Mouse (Mus musculus) heart, embryonic 14.5 days (tissue): ENCODE measurements around the gene M1ap. TPM values are rescaled to one million over a fixed set of nuclear protein-coding genes. Genes with fewer than 3 reads are reported as not detected.

ENCODE experiments used
- ATAC-seq: fragments of 200-750 bp; cut with Nextera tagmentation; 2 replicates; pipeline ENCODE4 v1.8.0; 2017; ENCODE audit warnings: low read depth, moderate TSS enrichment; ENCODE audit not compliant: insufficient number of reproducible peaks, insufficient read depth, low FRiP score
- H3K27ac ChIP-seq, 2 experiments: fragments of 200-500 bp in 1 of 2; fragments of 300-500 bp in 1 of 2; sonication (generic) in 1 of 2; replicated peaks in 1 of 2; 2 replicates each; pipeline ENCODE4 v1.5.1; 2012 to 2014; ENCODE audit warnings: low read depth in 2 of 2, low read length in 2 of 2, control low read depth in 1 of 2, mild to moderate bottlenecking in 1 of 2, mixed read lengths in 1 of 2; ENCODE audit not compliant: control insufficient read depth in 1 of 2, insufficient read depth in 1 of 2
- H3K27me3 ChIP-seq: fragments of 300-500 bp; sonication (generic); 2 replicates; pipeline ENCODE4 v1.6.1; 2014; ENCODE audit warnings: mild to moderate bottlenecking, low read length, control low read depth; ENCODE audit not compliant: control insufficient read depth, insufficient read depth
- H3K36me3 ChIP-seq: fragments of 300-500 bp; sonication (generic); 2 replicates; pipeline ENCODE4 v1.6.1; 2014; ENCODE audit warnings: mild to moderate bottlenecking, control low read depth, low read length, mixed read lengths; ENCODE audit not compliant: control insufficient read depth, insufficient read depth
- H3K4me1 ChIP-seq, 2 experiments: fragments of 200-500 bp in 1 of 2; fragments of 300-500 bp in 1 of 2; sonication (generic) in 1 of 2; 2 replicates each; pipeline ENCODE4 v1.6.1; 2012 to 2014; ENCODE audit warnings: low read length in 2 of 2, control low read depth in 1 of 2, mixed read lengths in 1 of 2; ENCODE audit not compliant: control insufficient read depth in 2 of 2, insufficient read depth in 2 of 2
- H3K4me2 ChIP-seq: fragments of 300-500 bp; sonication (generic); 2 replicates; pipeline ENCODE4 v1.6.1; 2014; ENCODE audit warnings: mild to moderate bottlenecking, low read length
- H3K4me3 ChIP-seq, 2 experiments: fragments of 200-500 bp in 1 of 2; fragments of 300-500 bp in 1 of 2; sonication (generic) in 1 of 2; 2 replicates each; pipeline ENCODE4 v1.5.1; 2012 to 2014; ENCODE audit warnings: low read length in 2 of 2, mild to moderate bottlenecking in 2 of 2, control low read depth in 1 of 2, low read depth in 1 of 2, moderate library complexity in 1 of 2; ENCODE audit not compliant: control insufficient read depth in 1 of 2, insufficient read depth in 1 of 2
- H3K9ac ChIP-seq: fragments of 300-500 bp; sonication (generic); 2 replicates; pipeline ENCODE4 v1.6.1; 2014; ENCODE audit warnings: mild to moderate bottlenecking, low read length
- H3K9me3 ChIP-seq: fragments of 300-500 bp; sonication (generic); 2 replicates; pipeline ENCODE4 v1.6.1; 2016; ENCODE audit warnings: low read length, control low read depth; ENCODE audit not compliant: control insufficient read depth
- whole genome bisulfite sequencing: fragments of 180-500 bp; shearing (Covaris S2); extraction: QIAGEN DNeasy Blood & Tissue Kit; methylation state at CpG from one replicate; pipeline ENCODE4 v1.1.7; 2014; 5-methylcytosine and 5-hydroxymethylcytosine counted together
- polyA plus RNA-seq: library from polyadenylated mRNA; unstranded; fragments of >200 nt; fragmentation: Nextera tagmentation; extraction: Ambion mirVana; gene quantifications from 2 replicates; pipeline ENCODE4 v1.2.1, GENCODE M21; 2014

The M1ap gene
- polyA plus RNA-seq, 1 experiment from 2014 or later = 0.35 TPM

DNA sequence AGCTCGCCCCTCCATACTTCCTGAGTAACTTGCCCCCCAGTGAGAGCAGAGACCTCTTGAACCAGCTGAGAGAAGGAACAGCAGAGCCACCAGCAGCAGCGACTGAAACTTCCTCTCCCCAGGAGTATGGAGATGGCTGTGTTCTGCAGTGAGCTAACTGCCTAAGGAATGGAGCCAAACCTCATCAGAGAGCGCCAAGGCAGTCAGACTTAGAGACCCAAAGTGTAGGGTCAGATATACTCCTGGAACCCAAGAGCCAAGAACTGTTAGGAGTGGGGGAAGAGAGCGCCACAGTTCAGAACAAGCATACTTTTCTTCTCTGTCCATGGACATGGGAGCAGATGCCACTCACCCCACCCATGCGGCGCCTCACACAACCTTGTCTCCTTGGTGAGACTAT lies 119.7 kb downstream of the M1ap start:
- ATAC-seq = no peak
- H3K9me3 ChIP-seq = no peaks in the 10 kb centered on the region
- H3K9ac ChIP-seq = no peak overlapping the region
- 27% methylated on average over 6 of the region's 6 CpGs for WGBS
- H3K36me3 ChIP-seq = no peaks in the 10 kb centered on the region
- H3K4me1 ChIP-seq = peaks cover 0 to 16% of the 10 kb centered on the region in 2 experiments; a peak in 3 of 4 replicates
- H3K4me2 ChIP-seq = no peak overlapping the region
- peaks cover 100% of the 10 kb centered on the region for H3K27me3 ChIP-seq
- no peak overlapping the region for H3K27ac ChIP-seq
- no peak overlapping the region for H3K4me3 ChIP-seq

DNA sequence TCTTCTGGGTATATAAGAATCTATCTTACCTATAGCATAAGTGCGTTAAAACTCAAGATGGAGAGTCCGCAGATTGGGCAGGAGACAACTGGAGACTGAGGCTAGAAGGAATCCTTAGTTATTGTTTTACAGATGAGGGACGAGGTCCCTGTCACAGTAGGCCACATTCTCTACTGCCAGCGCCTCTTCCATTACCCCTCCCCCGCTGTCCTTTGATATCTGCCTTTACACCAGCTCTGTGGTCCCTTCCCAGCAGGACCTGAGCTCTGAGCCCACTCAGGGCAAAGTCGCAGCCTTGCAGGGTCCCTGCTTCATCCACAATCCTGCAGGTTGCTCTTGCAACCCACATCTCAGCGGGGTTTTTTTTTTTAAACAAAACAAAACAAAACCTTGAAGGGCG lies 121.5 kb downstream of the M1ap start:
- Histone ChIP-seq H3K4me2 (peak overlapping the region; percentile 55), H3K9ac (no peak overlapping the region), H3K36me3 (no peaks in the 10 kb centered on the region), H3K27ac (no peak overlapping the region), H3K4me3 (peak overlapping the region in 1 of 2 experiments; percentile 25; a peak in 1 of 4 replicates), H3K4me1 (peaks cover 0 to 16% of the 10 kb centered on the region in 2 experiments; a peak in 3 of 4 replicates), H3K27me3 (peaks cover 99% of the 10 kb centered on the region), H3K9me3 (no peaks in the 10 kb centered on the region)
- ATAC-seq = no peak
- 5% methylated on average over 8 of the region's 8 CpGs for WGBS

DNA sequence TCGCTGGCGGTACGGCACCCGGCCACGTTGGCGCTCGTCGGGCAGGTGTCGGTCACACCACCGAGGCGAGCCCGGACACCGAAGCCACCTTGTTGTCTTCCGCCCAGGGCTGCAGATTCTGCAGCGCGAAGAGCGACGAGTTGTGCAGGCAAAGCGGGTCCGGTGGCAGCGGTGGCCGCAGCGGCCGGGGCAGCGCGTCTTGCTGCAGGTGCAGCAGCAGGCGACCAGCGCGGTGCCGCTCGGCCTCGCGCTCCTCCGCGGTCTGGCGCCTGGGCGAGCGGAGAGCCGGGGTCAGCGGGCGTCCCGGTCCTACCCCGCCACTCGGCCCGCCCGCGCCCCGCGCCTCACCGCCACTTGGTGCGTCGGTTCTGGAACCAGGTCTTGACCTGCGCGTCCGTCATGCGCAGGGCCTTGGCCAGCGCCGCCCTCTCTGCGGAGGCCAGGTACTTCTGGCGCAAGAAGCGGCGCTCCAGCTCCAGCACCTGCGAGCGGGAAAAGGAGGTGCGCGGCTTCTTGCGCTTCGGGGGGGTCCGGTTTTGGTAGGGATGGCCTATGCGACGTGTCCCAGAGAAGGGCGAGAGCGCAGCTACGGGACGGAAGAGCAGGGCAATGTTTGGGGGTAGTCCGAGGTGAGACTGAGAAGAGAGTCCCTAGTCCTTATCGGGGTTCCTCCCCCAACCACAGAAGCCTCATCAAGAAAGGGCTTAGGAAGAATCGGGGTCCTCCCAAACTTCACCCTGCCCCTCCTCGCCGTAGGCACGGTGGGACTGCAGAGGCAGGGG lies 122.2 kb downstream of the M1ap start:
- under 1% methylated on average over 79 of the region's 81 CpGs for WGBS
- Histone ChIP-seq H3K36me3 (no peaks in the 10 kb centered on the region), H3K4me2 (peak overlapping the region; percentile 55), H3K4me3 (peak overlapping the region; percentile 19 to 25), H3K9me3 (no peaks in the 10 kb centered on the region), H3K27ac (no peak overlapping the region), H3K9ac (0 out of 2 replicates have a peak overlapping the region, but pooled peaks have one; percentile 3), H3K27me3 (peaks cover 98% of the 10 kb centered on the region), H3K4me1 (peaks cover 0 to 16% of the 10 kb centered on the region in 2 experiments; a peak in 3 of 4 replicates)
- no peak for ATAC-seq

DNA sequence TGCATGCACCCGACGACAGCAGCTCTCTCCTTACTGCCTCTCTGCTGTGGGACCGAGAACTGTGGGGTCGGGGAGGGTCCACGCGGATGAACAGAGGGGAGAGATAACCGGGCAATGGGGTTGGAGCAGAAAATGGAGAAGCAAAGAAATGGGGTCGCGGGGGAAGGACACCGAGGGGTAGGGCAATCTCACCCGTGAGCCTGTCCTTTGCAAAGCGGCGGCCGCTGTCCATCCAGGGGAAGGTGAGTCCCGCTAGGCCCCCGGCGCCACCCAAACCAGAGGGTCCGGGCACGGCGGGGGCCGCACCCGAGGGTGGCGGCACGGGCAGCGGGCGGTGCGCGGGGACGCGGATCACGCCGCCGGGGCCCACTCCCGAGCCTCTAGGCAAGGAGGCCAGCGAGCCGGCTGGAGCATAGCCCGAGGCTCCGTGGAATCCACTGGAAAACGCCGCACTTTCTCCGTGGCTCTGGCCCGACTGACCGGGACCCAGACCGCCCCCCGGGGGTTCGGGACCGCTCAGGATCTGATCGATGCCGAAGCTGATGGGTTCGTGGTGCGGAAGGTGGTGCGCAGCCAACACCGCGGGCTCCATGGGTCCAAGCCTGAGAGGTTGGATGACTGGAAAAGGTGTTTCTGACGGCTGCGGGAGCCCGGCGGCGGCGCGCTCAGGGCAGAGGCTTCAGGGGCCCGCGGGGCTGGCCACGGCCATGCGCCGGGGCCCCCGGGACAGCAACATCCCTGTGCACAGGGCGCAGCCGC lies 123.0 kb downstream of the M1ap start:
- Histone ChIP-seq H3K27ac (no peak overlapping the region), H3K9ac (no peak overlapping the region), H3K27me3 (peaks cover 98% of the 10 kb centered on the region), H3K9me3 (no peaks in the 10 kb centered on the region), H3K4me1 (peaks cover 0 to 16% of the 10 kb centered on the region in 2 experiments; a peak in 3 of 4 replicates), H3K4me3 (peak overlapping the region in 1 of 2 experiments; percentile 25; a peak in 2 of 4 replicates), H3K4me2 (peak overlapping the region; percentile 40), H3K36me3 (no peaks in the 10 kb centered on the region)
- WGBS = under 1% methylated on average over 65 of the region's 69 CpGs
- ATAC-seq = no peak

DNA sequence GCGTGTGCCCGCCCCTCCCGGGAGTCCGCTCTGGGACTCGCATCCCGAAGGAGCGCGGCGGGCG lies 123.4 kb downstream of the M1ap start, which contains the start of gene Tlx2:
Gene Tlx2, minus strand, starts transcription at position 47 of the 64 bp plus-strand sequence.
- 0% methylated on average over 10 of the region's 10 CpGs for WGBS
- Histone ChIP-seq H3K36me3 (no peaks in the 10 kb centered on the region), H3K4me1 (peaks cover 0 to 16% of the 10 kb centered on the region in 2 experiments; a peak in 3 of 4 replicates), H3K4me3 (peak within 1 kb of the TSS in 1 of 2 experiments; percentile 25; a peak in 2 of 4 replicates), H3K4me2 (peak within 1 kb of the TSS; percentile 55), H3K9ac (no peak within 1 kb of the TSS), H3K27me3 (peaks cover 98% of the 10 kb centered on the region), H3K9me3 (no peaks in the 10 kb centered on the region), H3K27ac (no peak within 1 kb of the TSS)
- ATAC-seq = no peak

DNA sequence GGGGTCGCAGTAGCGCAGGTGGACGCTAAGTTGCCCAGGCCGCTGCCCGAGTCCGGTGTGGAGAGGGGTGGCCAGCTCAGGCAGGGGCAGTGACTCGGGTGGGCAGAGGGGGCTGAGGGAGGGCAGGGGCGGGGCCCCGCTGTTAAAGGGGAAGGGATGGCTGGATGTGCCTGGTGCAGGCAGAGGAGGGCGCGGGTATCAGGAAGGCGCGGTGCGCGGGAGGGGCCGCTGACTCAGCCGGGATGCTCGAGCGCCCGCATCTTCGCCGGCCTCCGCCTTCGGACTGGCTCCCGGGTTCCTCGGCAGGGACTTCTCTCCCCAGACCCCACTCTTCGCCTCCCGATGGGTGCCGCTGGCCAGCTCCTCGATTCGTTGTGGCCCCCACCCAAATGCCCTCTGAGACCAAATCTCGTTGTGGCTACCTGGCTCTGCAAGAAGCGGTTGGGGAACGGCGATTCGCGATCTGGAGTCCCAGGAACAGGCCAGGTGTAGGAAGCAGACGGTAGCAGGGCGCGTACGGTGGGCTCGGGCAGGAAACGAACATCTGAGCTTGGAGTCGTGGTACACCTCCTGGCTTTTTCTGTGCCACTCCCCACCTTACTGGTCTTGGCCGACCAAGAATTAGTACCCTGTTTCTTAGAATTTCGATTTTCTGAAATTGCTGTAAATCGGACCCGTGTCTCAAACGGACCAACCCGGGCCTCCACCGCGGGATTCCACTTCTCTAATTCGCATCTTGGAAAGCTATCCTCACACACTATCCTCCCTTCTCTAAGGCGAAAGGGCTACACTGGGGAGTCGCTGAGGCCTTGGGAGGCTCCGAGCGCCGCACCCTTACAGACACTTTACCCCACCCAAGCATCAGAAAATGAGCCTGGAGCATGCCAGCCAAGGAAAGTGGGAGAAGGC lies 123.9 kb downstream of the M1ap start:
- under 1% methylated on average over 56 of the region's 58 CpGs for WGBS
- Histone ChIP-seq H3K4me1 (peaks cover 0 to 16% of the 10 kb centered on the region in 2 experiments; a peak in 3 of 4 replicates), H3K4me3 (peak overlapping the region in 1 of 2 experiments; percentile 25; a peak in 2 of 4 replicates), H3K27me3 (peaks cover 98% of the 10 kb centered on the region), H3K4me2 (peak overlapping the region; percentile 40), H3K36me3 (no peaks in the 10 kb centered on the region), H3K9ac (no peak overlapping the region), H3K9me3 (no peaks in the 10 kb centered on the region), H3K27ac (no peak overlapping the region)
- ATAC-seq = no peak

DNA sequence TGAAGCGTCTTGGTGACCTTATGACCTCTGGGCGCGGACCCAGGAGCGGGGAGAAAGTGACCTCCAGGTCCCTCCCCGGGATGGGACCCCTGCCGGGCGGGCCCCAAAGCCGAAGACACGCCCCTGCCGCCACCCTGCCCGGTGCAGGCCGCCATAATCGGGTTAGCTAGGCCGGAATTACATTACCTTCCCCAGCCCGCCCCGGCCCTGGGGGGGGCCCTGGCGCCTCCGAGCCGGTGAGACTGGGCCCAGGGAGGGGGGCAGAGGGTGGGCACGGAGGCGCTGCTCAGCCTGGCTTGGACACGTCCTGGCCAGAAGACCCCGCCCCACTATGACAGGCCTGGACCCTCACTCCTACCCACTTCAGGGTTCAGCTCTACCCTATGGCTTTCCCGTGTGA lies 124.5 kb downstream of the M1ap start:
- Histone ChIP-seq H3K36me3 (no peaks in the 10 kb centered on the region), H3K4me3 (peak overlapping the region in 1 of 2 experiments; percentile 11; a peak in 1 of 4 replicates), H3K4me1 (peaks cover 0 to 16% of the 10 kb centered on the region in 2 experiments; a peak in 3 of 4 replicates), H3K9me3 (no peaks in the 10 kb centered on the region), H3K9ac (no peak overlapping the region), H3K27ac (no peak overlapping the region), H3K27me3 (peaks cover 98% of the 10 kb centered on the region), H3K4me2 (no peak overlapping the region)
- 0 out of 2 replicates have a peak, but pooled peaks have one; percentile 37 for ATAC-seq
- WGBS = 1% methylated on average over 20 of the region's 24 CpGs
